Mouse (Mus musculus): Measurements from ENCODE around the gene Rnf152.

- TF ChIP-seq POLR2A (IDR thresholded peaks at IDR 0.05; ENCODE audit: low read depth, low read length) = no peak
- no peak for TF ChIP-seq CTCF (IDR thresholded peaks at IDR 0.05; ENCODE audit: extremely low read depth, insufficient read length, insufficient replicate concordance, low read depth, low read length)
Observed at GRCm38 (mm10) chr1:105257199-105257598, 99.3 kb downstream of the Rnf152 start.
